Mouse (Mus musculus) activated CD4-positive, CD25-positive, alpha-beta regulatory T cell, adult 4 months (primary cell): ENCODE data around the gene Pard3. TPM values are rescaled to one million over a fixed set of nuclear protein-coding genes. Genes with fewer than 3 reads are reported as not detected.
A peak's percentile ranks its signal among the peaks of the same experiment; 100 is the strongest.

Experiments used
- ATAC-seq: one replicate; pipeline ENCODE4 v1.8.0; 2017
- polyA plus RNA-seq, 2 experiments: library from polyadenylated mRNA; unstranded; fragments of 100-300 nt; shearing (Covaris generic); gene quantifications; one replicate each; pipeline ENCODE4 v1.2.1; 2017

The Pard3 gene
- polyA plus RNA-seq, 2 experiments from 2014 or later: 0.13 to 0.61 TPM

GRCm38 (mm10) chr8:127511341-127511740 lies 447.6 kb downstream of the Pard3 start:
- ATAC-seq: no peak

- no peak for ATAC-seq
Observed at GRCm38 (mm10) chr8:127512001-127512573, 448.4 kb downstream of the Pard3 start.

GRCm38 (mm10) chr8:127512580-127512979 lies 448.9 kb downstream of the Pard3 start:
- ATAC-seq: no peak

- no peak for ATAC-seq
Observed at GRCm38 (mm10) chr8:127514810-127515735, 451.4 kb downstream of the Pard3 start.

- ATAC-seq: peak; percentile 86
Observed at GRCm38 (mm10) chr8:127516043-127516442, 452.4 kb downstream of the Pard3 start.

- ATAC-seq: no peak
Observed at GRCm38 (mm10) chr8:127525673-127526072, 462.0 kb downstream of the Pard3 start.

GRCm38 (mm10) chr8:127528315-127528714 lies 464.6 kb downstream of the Pard3 start:
- no peak for ATAC-seq

- ATAC-seq: no peak
Observed at GRCm38 (mm10) chr8:127529746-127530145, 466.1 kb downstream of the Pard3 start.

- ATAC-seq: no peak
Observed at GRCm38 (mm10) chr8:127531866-127532265, 468.2 kb downstream of the Pard3 start.

GRCm38 (mm10) chr8:127534789-127535188 lies 471.1 kb downstream of the Pard3 start:
- ATAC-seq: no peak

- ATAC-seq: no peak
Observed at GRCm38 (mm10) chr8:127535192-127535845, 471.6 kb downstream of the Pard3 start.

- no peak for ATAC-seq
Observed at GRCm38 (mm10) chr8:127535846-127536220, 472.1 kb downstream of the Pard3 start.

GRCm38 (mm10) chr8:127539803-127540202 lies 476.1 kb downstream of the Pard3 start:
- no peak for ATAC-seq

- ATAC-seq: no peak
Observed at GRCm38 (mm10) chr8:127540273-127540672, 476.6 kb downstream of the Pard3 start.

GRCm38 (mm10) chr8:127542162-127542561 lies 478.5 kb downstream of the Pard3 start:
- no peak for ATAC-seq

- no peak for ATAC-seq
Observed at GRCm38 (mm10) chr8:127543676-127544075, 480.0 kb downstream of the Pard3 start.

GRCm38 (mm10) chr8:127546161-127546560 lies 482.5 kb downstream of the Pard3 start:
- no peak for ATAC-seq

GRCm38 (mm10) chr8:127550928-127551327 lies 487.2 kb downstream of the Pard3 start:
- ATAC-seq: no peak

GRCm38 (mm10) chr8:127552161-127552595 lies 488.5 kb downstream of the Pard3 start:
- ATAC-seq: no peak

- ATAC-seq: no peak
Observed at GRCm38 (mm10) chr8:127552836-127553235, 489.1 kb downstream of the Pard3 start.

- no peak for ATAC-seq
Observed at GRCm38 (mm10) chr8:127553582-127553981, 489.9 kb downstream of the Pard3 start.

- ATAC-seq: no peak
Observed at GRCm38 (mm10) chr8:127555795-127556194, 492.1 kb downstream of the Pard3 start.

GRCm38 (mm10) chr8:127556964-127557363 lies 493.3 kb downstream of the Pard3 start:
- no peak for ATAC-seq
